Mouse (Mus musculus) naive thymus-derived CD4-positive, alpha-beta T cell, adult 2 months (primary cell): Measurements from ENCODE around the gene Nkain2.

Experiments
- DNase-seq: peaks from one replicate; pipeline ENCODE4 v3.0.0-alpha.2; 2011; ENCODE audit warnings: low read depth

Gene Nkain2

GRCm38 (mm10) chr10:32576559-32577275 is 313.5 kb downstream of the Nkain2 start:
- DNase-seq, result no peak

GRCm38 (mm10) chr10:32557673-32558072 is 332.6 kb downstream of the Nkain2 start:
- no peak for DNase-seq

DNA sequence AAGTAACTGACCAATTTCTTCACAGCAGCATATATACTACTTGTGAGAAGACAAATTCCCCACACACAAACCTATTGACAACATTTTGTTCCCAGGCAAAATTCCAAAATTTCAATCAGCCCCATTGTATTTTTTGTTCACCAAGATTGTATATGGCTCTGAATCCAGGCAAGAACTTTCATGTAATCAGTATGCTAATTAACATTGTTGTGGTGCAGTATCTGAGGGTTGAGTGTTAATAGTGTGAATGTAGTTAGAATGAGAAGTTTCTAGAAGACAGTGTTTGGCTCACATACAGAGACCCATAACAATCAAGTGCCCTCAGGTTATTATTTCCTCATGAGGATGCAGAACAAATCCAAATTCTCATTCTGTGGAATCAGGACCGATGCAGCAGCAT is 354.2 kb downstream of the Nkain2 start:
- no peak for DNase-seq

- DNase-seq, result no peak
Observed at GRCm38 (mm10) chr10:32510821-32511220, 379.4 kb downstream of the Nkain2 start.

DNA sequence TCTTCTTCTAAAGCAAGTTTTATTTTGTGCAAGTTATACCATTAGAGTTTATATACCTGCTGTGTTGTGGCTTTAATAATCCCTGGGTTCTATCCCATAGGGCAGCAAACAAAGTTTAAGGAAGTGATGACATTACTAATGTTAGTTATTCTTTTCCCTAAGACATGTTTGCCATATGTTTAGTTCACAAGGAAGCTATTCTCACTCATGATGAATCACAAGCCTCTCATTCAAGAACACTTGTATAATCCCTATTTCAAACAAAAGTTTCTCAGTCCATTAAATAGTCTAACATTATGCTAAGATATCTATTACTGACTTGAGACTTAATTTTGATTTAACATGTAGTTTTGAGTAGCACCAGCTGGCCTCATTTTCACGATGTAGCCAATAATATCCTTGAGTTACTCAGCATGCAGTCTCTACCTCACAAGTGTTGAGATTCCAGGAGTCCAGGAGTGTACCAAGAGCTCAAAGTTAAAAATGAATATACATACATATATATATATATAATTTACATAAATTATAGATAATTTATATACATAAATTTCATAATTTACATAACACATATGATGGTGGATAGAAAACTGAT is 395.6 kb downstream of the Nkain2 start:
- DNase-seq, result no peak

- DNase-seq, result no peak
Observed at GRCm38 (mm10) chr10:32493600-32493999, 396.7 kb downstream of the Nkain2 start.

DNA sequence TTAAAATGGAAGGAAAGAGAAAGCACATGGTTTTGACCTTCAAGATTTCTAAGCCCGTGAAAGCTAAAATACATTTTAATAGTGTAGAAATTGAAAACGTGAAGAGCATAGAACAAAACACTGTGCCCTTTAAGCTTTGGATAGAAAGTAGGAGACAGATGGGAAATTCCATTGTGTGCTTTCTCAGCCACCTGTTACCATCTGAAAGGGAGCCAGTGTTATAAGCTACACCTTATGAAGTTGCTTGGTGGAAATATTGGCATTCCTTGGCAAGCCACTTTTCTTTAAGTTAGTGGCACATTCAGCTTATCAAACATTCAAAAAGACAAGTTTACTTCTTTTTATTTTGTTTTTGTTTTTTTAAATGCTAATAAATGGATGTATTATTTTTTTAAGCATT is 427.5 kb downstream of the Nkain2 start:
- DNase-seq, result no peak

DNA sequence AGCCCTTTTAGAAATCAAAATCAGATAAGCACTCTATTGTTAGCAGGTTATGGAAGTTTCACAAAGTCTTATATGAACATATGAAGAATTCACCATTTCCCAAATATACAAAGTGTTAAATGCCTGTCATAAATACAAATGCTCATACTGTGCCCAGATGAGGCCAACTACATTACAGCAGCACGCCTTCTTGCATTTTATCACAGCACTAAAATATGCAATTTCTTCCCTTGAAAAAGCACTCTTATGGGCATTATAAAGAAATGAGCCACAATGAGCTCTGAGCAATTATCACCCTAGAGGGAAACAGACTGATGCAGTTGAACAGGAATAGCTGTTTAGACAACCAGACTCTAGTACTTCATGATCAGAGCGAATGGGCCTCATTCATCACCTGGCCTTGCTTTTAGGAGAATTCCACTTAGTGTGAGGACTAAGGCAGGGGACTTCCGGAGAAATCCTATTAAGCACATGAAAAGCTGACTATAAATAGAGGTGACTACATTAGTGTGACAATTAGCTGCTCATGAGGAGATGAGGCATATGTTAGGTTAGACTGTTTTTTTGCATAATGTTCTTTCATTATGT is 450.2 kb downstream of the Nkain2 start:
- DNase-seq, result no peak

DNA sequence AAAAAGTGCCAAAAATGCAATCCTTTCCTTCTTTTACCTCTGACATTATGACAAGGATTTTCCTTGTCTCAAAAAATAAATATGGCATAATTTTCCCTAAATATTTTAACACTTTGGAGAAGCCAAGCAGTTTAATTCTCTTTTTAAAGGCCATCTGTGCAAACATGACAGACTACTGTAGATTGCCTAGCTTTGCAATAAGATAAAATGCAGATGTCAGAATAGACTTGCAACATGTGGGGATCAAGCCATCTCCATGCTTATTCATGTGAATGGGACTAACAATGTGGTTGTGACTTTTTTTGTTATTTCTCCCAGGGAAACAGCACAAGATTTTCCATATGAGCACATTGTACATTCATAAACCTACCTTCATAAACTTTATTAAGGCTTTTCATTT is 476.0 kb downstream of the Nkain2 start:
- no peak for DNase-seq

DNA sequence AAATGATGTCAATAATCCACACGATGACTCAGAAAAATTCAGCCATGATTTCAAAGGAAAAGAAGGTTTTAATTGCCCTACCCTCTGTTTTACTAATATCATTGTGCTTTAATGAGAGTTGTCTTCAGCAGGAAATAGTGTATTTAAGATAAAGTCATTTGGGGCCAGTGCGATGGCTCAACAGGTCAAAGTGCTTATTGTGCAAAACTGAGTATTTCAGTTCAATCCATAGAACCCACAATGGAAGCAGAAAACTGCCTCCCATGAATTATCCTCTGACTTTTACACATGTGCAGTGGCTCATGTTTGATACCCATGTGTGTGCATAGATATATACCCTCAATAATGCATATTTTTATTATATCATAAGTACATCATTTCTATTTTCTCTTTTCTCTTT is 478.9 kb downstream of the Nkain2 start:
- no peak for DNase-seq

DNA sequence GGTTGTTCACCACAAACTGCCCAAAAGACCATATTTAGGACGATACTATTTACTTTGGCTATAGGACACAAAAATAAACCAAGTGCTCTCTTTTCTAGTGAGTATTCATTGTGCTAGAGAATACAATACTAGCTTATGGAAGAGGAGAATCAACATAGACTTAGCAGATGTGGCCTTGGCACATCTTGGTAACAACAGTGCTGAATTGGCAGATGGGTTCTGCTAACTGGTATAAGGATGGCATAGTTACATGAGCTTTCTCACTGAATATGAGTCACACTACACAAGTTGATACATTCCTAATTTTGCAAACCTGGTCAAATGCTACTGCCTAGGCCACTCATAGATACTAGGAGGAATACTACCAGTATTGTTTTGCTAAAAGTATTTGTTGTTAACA is 489.3 kb downstream of the Nkain2 start:
- DNase-seq, result no peak

- DNase-seq, result no peak
Observed at GRCm38 (mm10) chr10:32393859-32394521, 496.3 kb downstream of the Nkain2 start.

GRCm38 (mm10) chr10:32393326-32393725 is 496.9 kb downstream of the Nkain2 start:
- no peak for DNase-seq

DNA sequence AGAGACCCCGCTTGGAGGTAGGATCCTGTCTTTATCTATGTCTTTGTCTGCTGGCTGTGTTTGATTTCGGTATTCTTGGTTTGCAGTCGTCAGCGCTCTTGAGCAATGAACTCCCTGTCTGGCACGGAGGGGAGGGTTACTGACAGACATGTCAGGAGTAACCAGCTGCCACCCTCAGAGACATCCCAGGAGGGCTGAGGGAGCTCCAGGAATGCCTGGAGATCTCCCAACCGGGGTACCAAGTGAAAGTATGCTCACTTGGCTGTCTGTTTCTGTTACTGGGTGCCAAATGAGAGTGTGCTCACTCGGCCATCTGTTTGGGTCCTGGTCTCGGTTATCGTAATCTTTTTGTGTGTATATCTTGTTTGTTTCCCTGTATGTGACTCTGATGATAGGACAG is 577.5 kb downstream of the Nkain2 start:
- no peak for DNase-seq

- DNase-seq, result no peak
Observed at GRCm38 (mm10) chr10:32301024-32301597, 589.2 kb downstream of the Nkain2 start.

DNA sequence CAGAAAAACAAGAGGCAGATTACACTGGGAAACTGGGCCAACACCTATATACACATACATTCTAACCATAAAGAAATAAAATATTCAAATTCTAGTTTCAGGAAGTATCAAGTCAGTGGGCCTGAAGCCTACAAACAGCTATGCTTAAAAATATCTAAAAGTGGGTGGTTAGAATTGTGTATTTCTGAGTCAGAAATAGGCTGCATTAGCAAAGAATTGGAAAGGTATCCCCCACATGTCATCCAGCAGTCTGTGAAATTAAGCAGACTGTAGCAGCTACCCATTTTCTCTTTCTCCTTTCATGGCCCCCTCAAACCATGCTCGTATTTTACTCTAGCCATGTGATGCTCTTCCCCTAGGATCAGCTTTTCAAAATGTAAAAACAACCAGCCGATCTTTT is 599.8 kb downstream of the Nkain2 start:
- DNase-seq, result no peak

GRCm38 (mm10) chr10:32283690-32284089 is 606.6 kb downstream of the Nkain2 start:
- no peak for DNase-seq

DNA sequence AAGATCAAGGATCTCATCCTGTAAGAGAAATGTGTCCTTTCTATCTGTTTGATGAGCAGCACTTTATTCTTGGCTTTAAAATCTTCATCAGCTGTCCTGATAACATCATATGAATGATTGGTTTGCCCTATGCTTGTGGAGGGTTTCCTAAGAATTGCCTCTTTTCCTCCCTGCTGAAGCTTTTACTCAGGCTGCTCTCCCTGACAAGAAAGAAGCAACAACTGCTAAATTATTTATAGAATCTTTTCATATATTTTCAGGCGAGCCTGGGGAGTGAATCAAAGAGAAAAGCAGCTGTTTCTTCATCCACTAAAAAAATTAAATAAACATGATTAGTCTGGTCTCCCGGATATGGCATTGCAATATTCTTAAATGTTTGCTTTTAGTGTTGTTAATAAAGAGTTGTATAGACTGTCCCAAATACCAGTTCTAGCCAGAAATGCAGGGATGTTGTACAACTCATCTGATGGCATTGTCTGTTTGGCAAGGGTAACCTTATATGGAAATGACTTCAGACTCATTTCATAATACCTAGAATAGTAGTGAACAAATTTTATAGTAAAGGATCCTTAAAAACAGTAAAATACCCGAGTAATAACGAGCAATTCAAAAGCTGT is 646.9 kb downstream of the Nkain2 start:
- DNase-seq, result no peak

DNA sequence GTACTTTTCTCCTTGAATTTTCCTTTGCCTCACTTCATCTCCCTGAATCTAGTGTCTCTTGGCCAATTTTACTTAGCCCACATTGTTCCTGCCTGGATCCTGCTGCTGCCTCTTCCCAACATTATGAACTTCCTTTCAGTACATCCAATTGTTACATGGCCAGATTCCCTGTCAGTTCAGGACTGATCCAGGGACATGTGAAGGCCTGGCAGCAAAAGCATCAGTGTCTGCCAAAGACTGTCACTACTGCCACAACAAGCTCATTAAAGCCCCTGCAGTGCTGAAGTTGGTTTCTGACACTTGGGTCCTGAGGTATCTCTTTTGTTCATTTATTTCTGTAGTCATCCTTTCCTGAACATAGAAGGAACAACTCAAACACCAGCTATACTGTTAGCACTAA is 649.1 kb downstream of the Nkain2 start:
- no peak for DNase-seq

- no peak for DNase-seq
Observed at GRCm38 (mm10) chr10:32182951-32183350, 707.3 kb downstream of the Nkain2 start.

DNA sequence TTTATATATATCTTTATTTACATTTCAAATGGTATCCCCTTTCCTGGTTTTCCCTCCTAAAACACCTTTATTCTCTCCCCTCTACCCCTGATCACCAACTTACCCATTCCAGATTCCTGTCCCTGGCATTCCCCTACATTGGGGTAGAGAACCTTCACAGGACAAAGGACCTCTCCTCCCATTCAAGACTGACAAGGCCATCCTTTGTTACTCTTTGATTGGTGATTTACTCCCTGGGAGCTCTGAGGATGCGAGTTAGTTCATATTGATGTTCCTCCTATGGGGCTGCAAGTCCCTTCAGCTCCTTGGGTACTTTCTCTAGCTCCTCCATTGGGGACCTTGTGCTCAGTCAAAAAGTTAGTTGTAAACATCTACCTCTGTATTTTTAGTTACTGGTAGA is 798.9 kb downstream of the Nkain2 start:
- no peak for DNase-seq

DNA sequence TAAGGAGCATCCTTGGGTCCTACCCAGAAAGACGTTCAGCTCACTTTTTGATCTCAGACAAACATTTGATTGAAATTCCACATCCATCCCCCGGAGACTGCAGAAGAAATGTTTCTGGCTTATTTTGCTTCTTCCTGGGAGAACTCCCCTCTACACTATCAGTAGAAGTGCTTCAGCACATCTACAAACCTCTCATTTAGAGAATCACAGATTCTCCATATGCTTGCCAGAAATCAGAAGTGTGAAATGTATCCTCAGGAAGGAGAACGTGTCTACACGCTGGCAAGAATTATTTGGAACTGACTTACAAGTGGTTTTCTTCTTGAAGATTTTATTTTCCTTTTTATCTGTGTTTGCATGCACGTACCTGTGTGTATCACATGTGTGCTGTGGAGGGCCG is 829.9 kb downstream of the Nkain2 start:
- DNase-seq, result no peak
